Mouse (Mus musculus) ES-CJ7 (cell line): Measurements from ENCODE around the gene Gper1.
A peak's percentile ranks its signal among the peaks of the same experiment; 100 is the strongest.

Source experiments
- DNase-seq: peaks from one replicate; pipeline ENCODE4 v3.0.0; 2011; ENCODE audit warnings: low read depth, low spot score

The Gper1 gene

GRCm38 (mm10) chr5:139423026-139423865 lies at the start of gene Gper1:
Gper1 (plus strand) TSS chr5:139423151.
- no peak for DNase-seq

- no peak for DNase-seq
Measured at GRCm38 (mm10) chr5:139373889-139374444, 49.0 kb upstream of the Gper1 start.

DNA sequence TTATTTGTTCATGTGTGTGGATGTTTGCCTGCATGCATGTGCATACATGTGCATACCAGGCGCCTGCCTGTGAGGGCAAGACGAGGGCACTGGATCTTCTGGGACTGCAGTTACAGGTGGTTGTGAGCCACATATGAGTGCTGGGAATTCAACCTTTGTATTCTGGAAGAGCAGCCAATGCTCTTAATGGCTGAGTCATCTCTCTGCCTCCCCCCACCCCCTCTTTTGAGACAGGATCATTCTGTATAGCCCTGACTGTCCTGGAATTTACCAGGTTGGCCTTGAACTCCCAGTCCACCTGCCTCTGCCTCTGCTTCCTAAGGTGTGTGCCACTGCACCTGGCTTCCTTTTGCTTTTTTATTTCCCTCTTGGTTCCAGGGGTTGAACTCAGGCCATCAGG lies 48.1 kb upstream of the Gper1 start:
- DNase-seq = peak; percentile 51

GRCm38 (mm10) chr5:139377468-139378270 lies 45.3 kb upstream of the Gper1 start, which contains the start of gene Gpr146:
Gpr146 (plus strand) TSS chr5:139377697.
- no peak for DNase-seq

DNA sequence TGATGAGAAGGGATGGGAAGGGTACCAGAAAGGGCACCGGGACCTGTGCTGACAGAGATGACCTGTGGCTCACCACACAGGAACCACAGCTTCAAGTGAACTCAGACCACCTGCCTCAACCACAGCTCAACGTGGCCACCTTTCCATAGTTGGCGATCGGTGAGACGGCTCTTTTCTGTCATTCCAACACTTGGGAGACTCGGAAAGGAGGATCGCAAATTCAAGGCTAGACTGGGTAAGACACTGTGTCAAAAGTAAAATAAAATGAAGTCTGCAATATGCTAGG lies 44.7 kb upstream of the Gper1 start:
- DNase-seq = no peak

- DNase-seq = no peak
Measured at GRCm38 (mm10) chr5:139378986-139379629, 43.8 kb upstream of the Gper1 start.

GRCm38 (mm10) chr5:139379771-139380384 lies 43.1 kb upstream of the Gper1 start:
- no peak for DNase-seq

DNA sequence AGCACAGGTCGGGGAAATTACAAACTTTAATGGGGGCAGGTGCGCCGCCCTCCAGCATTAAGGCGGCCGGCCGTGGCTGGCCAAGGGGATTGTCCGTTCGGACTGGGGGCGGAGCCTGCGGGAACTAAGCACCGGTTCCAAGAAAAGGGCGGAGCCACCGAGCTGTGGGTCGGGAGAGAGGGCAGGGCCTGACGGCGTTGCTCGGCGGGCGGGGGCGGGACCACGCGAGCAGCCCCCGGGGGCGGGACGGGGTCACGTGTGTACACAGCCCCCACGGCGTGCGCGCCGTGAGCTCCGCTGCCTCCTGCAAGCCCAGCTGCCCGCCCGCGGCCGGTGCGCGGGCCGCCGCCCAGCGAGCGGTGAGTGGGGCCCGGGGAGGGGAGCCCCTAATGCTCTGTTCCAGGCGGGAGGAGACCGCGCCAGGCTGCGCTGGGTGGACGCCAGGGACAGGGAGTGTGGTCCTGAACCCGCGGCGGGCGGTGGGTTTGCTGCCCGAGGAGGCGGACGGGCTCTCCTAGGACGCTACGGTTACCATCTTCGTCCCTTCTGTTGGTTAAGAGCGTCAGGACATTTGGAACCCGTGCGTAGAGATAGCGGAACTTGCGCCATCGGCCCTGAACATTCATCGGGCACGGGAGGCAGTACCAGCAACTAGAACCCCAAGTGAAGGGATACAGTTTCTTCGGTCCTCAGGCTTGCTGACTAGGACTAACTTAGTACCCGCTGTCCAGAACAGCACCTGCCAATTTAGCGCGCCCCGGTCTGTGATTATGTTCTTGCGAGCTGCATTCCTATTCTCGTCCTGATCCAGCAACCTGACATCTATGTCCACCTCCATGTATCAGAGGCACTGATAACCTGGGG lies 42.3 kb upstream of the Gper1 start:
- peak; percentile 82 for DNase-seq

DNA sequence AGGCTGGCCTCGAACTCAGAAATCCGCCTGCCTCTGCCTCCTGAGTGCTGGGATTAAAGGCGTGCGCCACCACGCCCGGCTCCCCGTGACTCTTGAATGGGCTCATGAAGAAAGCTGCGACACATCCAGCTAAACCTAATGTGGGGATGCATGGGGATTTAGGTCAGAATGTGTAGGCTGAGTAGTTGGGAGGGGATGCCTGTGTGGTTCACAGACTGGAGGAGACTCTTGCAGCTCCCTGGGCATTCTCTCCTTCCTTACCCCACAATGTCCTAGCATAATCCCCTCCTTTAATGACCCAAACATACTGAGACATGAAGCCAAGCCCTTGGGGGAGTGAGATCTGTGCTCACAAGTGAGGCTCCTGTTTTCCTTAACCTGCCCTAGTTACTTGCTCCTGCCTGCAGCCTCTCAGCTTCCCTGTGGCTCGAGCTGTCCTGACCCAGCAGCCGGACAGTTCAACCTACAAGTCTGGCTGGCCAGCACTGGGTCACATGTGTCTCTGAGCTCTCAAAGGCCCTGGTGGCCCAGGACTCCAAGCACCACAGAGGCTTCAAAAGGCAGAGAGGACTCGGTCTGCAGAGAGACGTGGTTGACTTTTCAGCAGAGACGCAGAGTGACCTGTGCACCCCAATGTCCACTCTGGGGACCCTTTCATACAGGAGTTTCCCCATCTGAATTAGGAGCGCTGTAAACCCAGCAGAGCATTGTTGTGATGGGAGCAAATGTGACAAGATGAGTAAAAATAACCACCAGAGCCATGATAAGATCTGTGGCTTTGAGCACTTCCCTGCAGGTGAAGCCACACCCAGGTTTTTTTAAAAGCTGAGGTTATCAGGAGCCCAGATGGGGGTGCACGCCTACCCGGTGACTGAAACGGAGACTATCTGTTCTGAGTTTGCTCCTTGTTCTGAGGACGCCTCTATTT lies 41.1 kb upstream of the Gper1 start:
- DNase-seq = no peak

GRCm38 (mm10) chr5:139382760-139383159 lies 40.2 kb upstream of the Gper1 start:
- no peak for DNase-seq

- no peak for DNase-seq
Measured at GRCm38 (mm10) chr5:139383234-139383633, 39.7 kb upstream of the Gper1 start.

- no peak for DNase-seq
Measured at GRCm38 (mm10) chr5:139384531-139384930, 38.4 kb upstream of the Gper1 start.

- DNase-seq = no peak
Measured at GRCm38 (mm10) chr5:139386047-139386446, 36.9 kb upstream of the Gper1 start.

DNA sequence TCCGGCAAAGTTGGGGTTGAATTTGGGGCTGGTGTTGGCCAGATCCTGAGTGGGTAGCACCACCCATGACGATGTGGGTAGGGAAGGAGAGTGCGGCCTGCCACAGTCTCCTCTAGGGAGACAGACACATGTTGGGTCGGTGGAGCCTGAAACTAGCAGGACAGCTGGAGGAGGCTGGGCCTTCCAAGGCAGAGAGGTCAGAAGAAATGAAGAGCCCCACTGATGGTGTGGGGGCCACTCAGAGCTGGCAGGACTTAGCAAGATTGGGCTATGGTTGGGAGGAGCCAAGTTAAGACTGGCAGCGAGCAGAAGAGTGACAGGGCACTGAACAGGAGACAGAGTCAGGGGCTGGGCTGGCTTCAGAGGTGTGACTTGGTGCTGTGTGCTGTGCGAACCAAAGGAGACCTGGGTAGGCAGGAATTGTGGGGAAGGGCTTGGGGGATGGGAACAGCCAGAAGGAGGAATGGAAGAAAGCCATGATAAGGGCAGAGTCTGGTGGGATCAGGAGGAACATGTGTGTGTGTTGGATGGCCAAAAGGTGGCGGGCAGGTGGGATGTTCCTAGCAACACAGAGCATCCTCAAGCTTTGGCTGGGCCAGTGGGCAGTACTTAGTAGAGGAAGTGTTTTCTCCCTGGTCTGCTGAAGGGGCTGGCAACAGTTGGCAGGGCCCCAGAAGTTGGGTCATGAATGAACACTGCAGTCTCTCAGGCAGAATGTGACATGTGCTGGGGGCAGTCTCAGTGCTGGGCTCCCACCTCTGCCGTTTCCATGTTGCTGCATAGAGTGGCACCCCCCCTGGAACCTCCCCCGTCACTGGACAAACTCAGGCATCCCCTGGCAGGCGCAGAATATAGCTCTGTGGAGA lies 35.4 kb upstream of the Gper1 start:
- DNase-seq = no peak

GRCm38 (mm10) chr5:139388195-139388570 lies 34.8 kb upstream of the Gper1 start:
- no peak for DNase-seq

DNA sequence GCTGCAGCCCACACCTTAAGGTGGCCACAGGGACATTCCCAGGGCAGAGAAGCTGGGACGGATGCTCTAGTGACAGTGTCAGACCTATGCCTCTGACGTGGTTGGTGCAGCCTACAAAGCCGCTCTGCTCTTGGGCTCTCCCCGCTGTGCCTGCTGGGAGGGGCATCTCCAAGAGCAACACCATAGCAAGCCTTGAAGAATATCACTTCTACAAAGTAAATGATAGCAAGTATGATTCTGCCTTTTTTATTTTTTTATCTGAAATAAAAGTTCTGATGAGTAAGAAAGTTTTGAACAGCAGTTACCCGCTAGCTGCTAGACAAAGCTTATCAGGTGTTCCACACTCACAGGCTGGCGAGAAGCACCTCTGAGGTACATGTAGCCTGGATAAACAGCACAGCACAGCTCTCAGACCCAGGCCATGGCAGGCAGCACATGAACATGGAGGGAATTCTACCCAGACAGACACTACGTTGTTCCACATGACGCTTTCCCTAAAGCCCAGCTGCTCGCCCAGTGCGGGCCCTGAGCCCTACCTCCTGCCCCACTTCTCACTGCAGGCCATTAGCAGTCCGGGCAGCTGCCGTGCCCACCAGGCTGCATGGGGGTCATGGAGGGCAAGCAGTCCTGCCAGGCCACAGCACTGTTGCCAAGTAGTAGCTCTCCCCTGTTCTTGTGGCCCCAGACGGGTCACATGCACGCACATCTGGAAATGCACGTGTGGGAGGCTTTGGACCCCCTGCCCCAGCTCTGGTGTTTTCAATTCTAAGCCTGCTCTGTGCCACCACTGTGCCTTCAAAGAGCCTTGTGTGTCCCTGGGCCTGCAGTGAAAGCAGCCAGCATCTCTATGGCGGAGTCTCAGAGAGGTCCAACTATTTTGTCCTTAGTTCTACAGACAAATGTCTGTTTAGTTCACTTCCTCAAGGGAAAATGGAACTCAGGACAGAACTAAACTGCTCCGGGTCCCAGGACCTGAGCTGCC lies 34.0 kb upstream of the Gper1 start:
- no peak for DNase-seq

GRCm38 (mm10) chr5:139389676-139390061 lies 33.3 kb upstream of the Gper1 start:
- no peak for DNase-seq
